Mouse (Mus musculus): ENCODE measurements around the gene Tas2r115. TPM values are rescaled to one million over a fixed set of nuclear protein-coding genes. Genes with fewer than 3 reads are reported as not detected.

Tas2r115 gene
- not detected for total RNA-seq (2023)

DNA sequence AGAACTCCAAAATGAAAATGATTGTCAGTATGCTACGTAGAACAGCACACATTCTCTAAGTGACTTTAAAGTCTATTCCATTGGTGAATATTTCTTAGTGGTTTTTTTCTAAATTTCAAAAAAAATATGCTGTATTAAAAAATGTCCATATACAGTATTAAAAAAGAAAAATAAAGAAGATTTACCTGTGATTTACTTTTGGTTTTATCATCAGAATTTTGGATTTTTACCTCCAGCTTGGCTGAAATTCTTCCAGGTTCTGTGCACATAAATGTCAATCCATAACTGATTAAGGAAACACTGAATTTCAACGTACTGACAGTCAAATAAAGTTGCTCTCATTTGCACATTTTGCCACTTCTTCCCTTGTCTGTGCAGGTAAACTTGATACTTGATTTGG is at the start of gene Tas2r115:
TSS of gene Tas2r115 (minus strand) at position 101 of the 400 bp plus-strand sequence.

GRCm38 (mm10) chr6:132778062-132778461 is 40.2 kb upstream of the Tas2r115 start, which contains the start of gene Tas2r136:
Tas2r136 (minus strand) TSS chr6:132778162.

DNA sequence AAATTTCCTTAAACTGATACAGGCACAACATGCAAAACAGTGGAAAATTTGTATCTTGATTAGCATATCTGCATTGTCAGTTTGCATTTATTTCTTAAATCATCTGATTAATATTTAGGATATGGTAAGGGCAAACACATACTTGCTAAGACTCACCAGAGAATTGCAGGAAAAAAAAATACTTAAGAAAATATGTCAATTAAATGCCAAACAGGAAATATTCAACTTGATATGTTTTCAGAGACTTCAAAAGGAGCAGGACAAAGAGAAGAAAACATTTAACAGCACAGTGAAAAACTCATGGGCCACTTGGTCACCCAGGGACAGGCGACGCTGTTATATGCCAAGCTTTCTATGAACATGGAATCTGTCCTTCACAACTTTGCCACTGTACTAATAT is 24.0 kb upstream of the Tas2r115 start, which contains the start of gene Tas2r102:
TSS of gene Tas2r102 (plus strand) at position 301 of the 400 bp plus-strand sequence.

DNA sequence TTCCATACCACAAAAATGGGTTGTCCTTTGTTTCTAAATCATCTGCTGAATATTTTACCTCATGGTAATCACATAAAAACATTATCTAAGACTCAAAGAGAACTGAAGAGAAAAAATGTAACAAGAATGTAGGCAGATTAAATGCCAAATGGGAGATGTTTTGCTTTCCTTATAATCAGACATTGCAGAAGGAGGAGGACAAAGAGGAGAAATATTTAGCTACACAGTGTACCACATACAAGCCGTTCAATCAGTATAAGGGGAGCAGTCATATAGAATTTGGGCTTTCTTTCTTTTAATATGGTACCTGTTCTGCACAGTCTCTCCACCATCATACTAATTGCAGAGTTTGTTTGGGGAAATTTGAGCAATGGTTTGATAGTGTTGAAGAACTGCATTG is 16.6 kb upstream of the Tas2r115 start, which contains the start of gene Tas2r124:
TSS of gene Tas2r124 (plus strand) at position 301 of the 400 bp plus-strand sequence.

DNA sequence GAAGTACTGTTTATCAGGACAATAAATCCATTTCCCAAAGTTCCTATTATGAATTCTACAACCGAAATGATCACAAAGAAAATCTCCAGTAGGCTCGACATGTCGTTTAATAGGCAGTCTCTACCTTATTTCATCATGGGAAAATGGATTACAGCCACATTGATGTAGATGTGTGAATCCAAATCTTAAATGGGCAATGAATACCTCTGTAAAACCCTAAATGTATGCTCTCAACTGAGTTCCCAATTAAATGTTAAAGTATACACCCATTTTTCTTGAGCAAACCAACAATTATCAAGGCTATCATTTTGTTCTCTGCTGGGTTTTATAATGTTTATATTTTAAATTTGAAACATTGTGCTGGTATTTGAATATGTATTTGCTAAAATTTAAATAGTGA is 26.0 kb downstream of the Tas2r115 start, which contains the start of gene Tas2r122:
TSS of gene Tas2r122 (minus strand) at position 101 of the 400 bp plus-strand sequence.

GRCm38 (mm10) chr6:132700907-132701306 is 36.9 kb downstream of the Tas2r115 start, which contains the start of gene Tas2r121:
Tas2r121 (minus strand) TSS chr6:132701007.

Other genes starting within 250 kb of the Tas2r115 start
- gene Prh1, start 168.2 kb downstream of the Tas2r115 start, total RNA-seq (2023), result not detected
- gene Prp2, start 142.1 kb downstream of the Tas2r115 start, total RNA-seq (2023), result not detected
- not detected for gene A630073D07Rik, start 86.5 kb downstream of the Tas2r115 start, total RNA-seq (2023)
- gene Tas2r120, start 81.1 kb downstream of the Tas2r115 start, total RNA-seq (2023), result not detected
- gene Tas2r121, start 37.0 kb downstream of the Tas2r115 start, total RNA-seq (2023), result not detected
- gene Tas2r122, start 26.1 kb downstream of the Tas2r115 start, total RNA-seq (2023), result not detected
- not detected for gene Tas2r124, start 16.7 kb upstream of the Tas2r115 start, total RNA-seq (2023)
- not detected for gene Tas2r102, start 24.1 kb upstream of the Tas2r115 start, total RNA-seq (2023)
- gene Tas2r136, start 40.1 kb upstream of the Tas2r115 start, total RNA-seq (2023), result not detected
- not detected for gene Tas2r117, start 64.8 kb upstream of the Tas2r115 start, total RNA-seq (2023)
- not detected for gene Tas2r123, start 109.1 kb upstream of the Tas2r115 start, total RNA-seq (2023)
- gene Tas2r116, start 117.4 kb upstream of the Tas2r115 start, total RNA-seq (2023), result not detected
- gene Tas2r110, start 130.0 kb upstream of the Tas2r115 start, total RNA-seq (2023), result not detected
- not detected for gene Tas2r113, start 155.0 kb upstream of the Tas2r115 start, total RNA-seq (2023)
- not detected for gene Tas2r125, start 171.6 kb upstream of the Tas2r115 start, total RNA-seq (2023)
- gene Tas2r129, start 213.1 kb upstream of the Tas2r115 start, total RNA-seq (2023), result not detected
- not detected for gene Tas2r131, start 219.9 kb upstream of the Tas2r115 start, total RNA-seq (2023)
- not detected for gene Tas2r109, start 242.9 kb upstream of the Tas2r115 start, total RNA-seq (2023)

Measured in B cell, adult 67 days (primary cell).